Mouse (Mus musculus): ENCODE data around the gene Frzb. TPM values are rescaled to one million over a fixed set of nuclear protein-coding genes. Genes with fewer than 3 reads are reported as not detected.

Gene Frzb
- polyA plus RNA-seq, 1 experiment from 2014 or later, result 0.24 TPM

DNA sequence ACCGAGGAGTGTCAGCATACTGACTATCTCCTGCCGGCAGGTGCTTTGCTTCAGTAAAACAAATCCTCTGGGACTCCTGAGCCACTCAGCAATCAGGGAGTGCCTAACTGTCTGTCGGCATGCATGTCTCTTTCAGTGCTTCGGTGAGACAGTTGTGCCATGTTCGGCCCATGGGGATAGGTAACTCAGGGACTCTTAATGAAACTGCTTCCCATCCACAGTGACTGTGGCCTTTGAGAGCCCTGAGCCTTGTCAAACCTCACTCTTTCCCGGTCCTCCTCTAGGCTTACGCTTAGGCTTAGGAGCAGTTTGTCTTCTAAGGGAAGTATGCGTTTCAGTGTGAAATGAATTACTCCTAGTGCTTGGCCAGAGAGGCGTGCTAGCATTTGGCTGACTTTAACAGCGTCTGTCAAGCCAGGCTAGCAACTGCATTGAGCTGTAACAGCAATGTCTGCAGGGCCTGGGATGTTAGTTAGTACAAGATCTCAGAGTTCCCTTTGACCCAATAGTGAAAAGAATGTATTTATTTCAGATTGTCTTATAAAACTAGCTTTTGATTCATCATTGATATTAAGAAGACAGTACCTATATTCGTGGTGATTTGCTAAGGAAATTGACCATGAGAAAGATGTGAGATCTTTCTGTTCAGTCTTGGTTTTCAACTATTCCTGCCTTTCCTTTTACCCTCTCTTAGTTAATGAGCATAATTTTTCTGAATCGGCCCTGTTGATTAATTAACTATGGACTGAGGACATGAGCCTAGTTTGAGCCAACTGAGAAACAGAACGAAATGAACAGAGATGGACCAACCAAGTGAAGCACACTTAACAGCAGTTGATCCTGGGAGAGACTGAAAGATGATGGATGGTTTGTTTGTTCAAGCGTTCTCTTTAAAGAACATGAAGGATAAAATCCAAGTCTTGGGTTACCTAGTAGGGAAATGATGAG lies 2.7 kb downstream of the Frzb start:
- TF ChIP-seq EP300 (IDR thresholded peaks at IDR 0.05) (no peak), CTCF (IDR thresholded peaks at IDR 0.05) (no peak)
- DNase-seq (ENCODE audit: low spot score), result no peak
- no peak overlapping the region for H3K4me2 ChIP-seq (replicated peaks; ENCODE audit: low read depth, low read length)
- peaks cover 5% of the 10 kb centered on the region; the same call in 1 of the 2 replicates for H3K27me3 ChIP-seq (replicated peaks; ENCODE audit: insufficient read depth, low read length)
- H3K9ac ChIP-seq (replicated peaks; ENCODE audit: low read depth), result no peak overlapping the region
- no peak overlapping the region for H3K4me3 ChIP-seq (ENCODE audit: low read depth, low read length)
- 77% methylated on average over 14 of the region's 14 CpGs for WGBS
- no peak overlapping the region for H3K27ac ChIP-seq (ENCODE audit: low read length)
- no peaks in the 10 kb centered on the region for H3K36me3 ChIP-seq (ENCODE audit: insufficient read depth, low read length)
- H3K4me1 ChIP-seq (ENCODE audit: insufficient read depth, low read depth, low read length), result peaks cover 8% of the 10 kb centered on the region; the same call in 1 of the 2 replicates
- peaks cover 2% of the 10 kb centered on the region; the same call in 1 of the 2 replicates for H3K9me3 ChIP-seq (ENCODE audit: low read length)
- no peak for ATAC-seq

DNA sequence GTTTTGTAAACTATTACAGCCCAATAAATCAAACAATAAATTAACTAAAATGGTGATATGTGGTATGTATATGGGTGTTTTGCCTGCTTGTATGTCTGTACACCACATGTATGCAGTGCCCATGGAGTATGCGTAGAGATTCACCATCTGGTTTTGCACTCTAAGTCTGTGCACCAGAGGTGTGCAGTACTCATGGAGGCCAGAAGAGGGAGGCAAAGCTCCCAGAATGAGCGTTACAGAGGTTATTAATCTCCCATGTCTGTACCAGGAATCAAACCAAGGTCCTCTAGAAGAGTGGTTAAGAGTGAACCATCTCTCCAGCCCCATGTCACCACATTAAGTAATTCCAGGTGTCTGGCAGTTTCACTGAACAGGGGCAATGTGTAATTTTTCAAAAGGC lies 3.5 kb downstream of the Frzb start:
- H3K27me3 ChIP-seq (replicated peaks; ENCODE audit: insufficient read depth, low read length), result peaks cover 5% of the 10 kb centered on the region; the same call in 1 of the 2 replicates
- TF ChIP-seq EP300 (IDR thresholded peaks at IDR 0.05) (no peak), CTCF (IDR thresholded peaks at IDR 0.05) (peak; percentile 47)
- no peak overlapping the region for H3K4me2 ChIP-seq (replicated peaks; ENCODE audit: low read depth, low read length)
- ATAC-seq (no peak), DNase-seq (ENCODE audit: low spot score) (no peak)
- WGBS, result 93% methylated on average over 2 of the region's 2 CpGs
- peaks cover 8% of the 10 kb centered on the region; the same call in 1 of the 2 replicates for H3K4me1 ChIP-seq (ENCODE audit: insufficient read depth, low read depth, low read length)
- H3K9ac ChIP-seq (replicated peaks; ENCODE audit: low read depth), result no peak overlapping the region
- H3K9me3 ChIP-seq (ENCODE audit: low read length), result peaks cover 2% of the 10 kb centered on the region; the same call in 1 of the 2 replicates
- H3K27ac ChIP-seq (ENCODE audit: low read length), result no peak overlapping the region
- no peak overlapping the region for H3K4me3 ChIP-seq (ENCODE audit: low read depth, low read length)
- no peaks in the 10 kb centered on the region for H3K36me3 ChIP-seq (ENCODE audit: insufficient read depth, low read length)

DNA sequence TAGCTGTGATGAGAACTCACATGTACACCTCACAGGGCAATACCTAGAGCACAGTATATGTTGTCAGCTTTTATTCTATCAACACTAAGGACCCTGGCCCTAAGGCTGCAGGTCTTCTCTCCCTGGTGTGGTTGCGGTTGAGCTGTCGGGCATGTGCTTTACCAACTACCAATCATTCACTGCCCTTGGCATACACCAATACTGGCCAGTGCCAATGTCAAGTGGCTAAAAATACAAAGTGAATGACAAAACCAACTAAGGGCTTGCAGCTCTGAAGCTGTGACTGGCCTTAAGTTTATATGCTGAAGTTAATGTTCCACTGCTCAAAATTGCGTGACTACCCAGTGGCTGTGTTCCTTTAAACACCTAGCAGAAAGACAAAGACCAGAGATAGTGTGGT lies 6.0 kb downstream of the Frzb start:
- DNase-seq (ENCODE audit: low spot score), result no peak

DNA sequence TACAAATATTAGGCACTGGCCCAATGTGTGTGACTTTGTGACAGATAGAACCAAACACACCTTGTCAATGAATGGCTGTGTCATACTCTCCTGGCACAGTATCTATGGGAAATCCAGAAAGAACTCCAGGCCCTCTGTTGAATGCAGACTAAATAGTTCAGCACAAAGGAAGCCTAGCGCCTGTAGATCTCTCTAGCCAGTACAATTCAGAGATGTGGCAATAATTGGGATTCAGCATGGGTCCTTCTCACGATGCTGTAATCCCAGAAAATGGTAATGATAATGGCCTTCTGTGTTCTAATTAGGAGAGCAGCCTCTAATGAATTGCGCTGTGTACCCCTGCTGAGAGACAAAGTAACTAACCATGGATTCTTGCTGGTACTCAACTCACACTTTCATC lies 8.6 kb downstream of the Frzb start:
- H3K9ac ChIP-seq (replicated peaks; ENCODE audit: low read depth), result no peak overlapping the region
- DNase-seq (ENCODE audit: low spot score), result no peak
- H3K9me3 ChIP-seq (ENCODE audit: low read length), result no peaks in the 10 kb centered on the region
- H3K36me3 ChIP-seq (ENCODE audit: insufficient read depth, low read length), result no peaks in the 10 kb centered on the region
- no peak overlapping the region for H3K4me3 ChIP-seq (ENCODE audit: low read depth, low read length)
- ATAC-seq, result no peak
- 81% methylated on average over 3 of the region's 3 CpGs for WGBS
- H3K27ac ChIP-seq (ENCODE audit: low read length), result no peak overlapping the region
- no peaks in the 10 kb centered on the region for H3K4me1 ChIP-seq (ENCODE audit: insufficient read depth, low read depth, low read length)
- no peak for TF ChIP-seq EP300 (IDR thresholded peaks at IDR 0.05)
- TF ChIP-seq CTCF (IDR thresholded peaks at IDR 0.05), result no peak
- no peak overlapping the region for H3K4me2 ChIP-seq (replicated peaks; ENCODE audit: low read depth, low read length)
- no peaks in the 10 kb centered on the region for H3K27me3 ChIP-seq (replicated peaks; ENCODE audit: insufficient read depth, low read length)

More for the DNA sequence above, 6.0 kb downstream of the Frzb start:
- Histone ChIP-seq H3K9me3 (ENCODE audit: low read length) (peaks cover 2% of the 10 kb centered on the region; the same call in 1 of the 2 replicates), H3K27me3 (replicated peaks; ENCODE audit: insufficient read depth, low read length) (peaks cover 5% of the 10 kb centered on the region; the same call in 1 of the 2 replicates), H3K36me3 (ENCODE audit: insufficient read depth, low read length) (no peaks in the 10 kb centered on the region), H3K4me2 (replicated peaks; ENCODE audit: low read depth, low read length) (no peak overlapping the region), H3K4me3 (ENCODE audit: low read depth, low read length) (no peak overlapping the region), H3K4me1 (ENCODE audit: insufficient read depth, low read depth, low read length) (peaks cover 2% of the 10 kb centered on the region; the same call in 1 of the 2 replicates), H3K9ac (replicated peaks; ENCODE audit: low read depth) (no peak overlapping the region), H3K27ac (ENCODE audit: low read length) (no peak overlapping the region)
- TF ChIP-seq EP300 (IDR thresholded peaks at IDR 0.05), result no peak
- TF ChIP-seq CTCF (IDR thresholded peaks at IDR 0.05), result no peak
- WGBS, result 89% methylated on average over 3 of the region's 3 CpGs
- ATAC-seq, result no peak

DNA sequence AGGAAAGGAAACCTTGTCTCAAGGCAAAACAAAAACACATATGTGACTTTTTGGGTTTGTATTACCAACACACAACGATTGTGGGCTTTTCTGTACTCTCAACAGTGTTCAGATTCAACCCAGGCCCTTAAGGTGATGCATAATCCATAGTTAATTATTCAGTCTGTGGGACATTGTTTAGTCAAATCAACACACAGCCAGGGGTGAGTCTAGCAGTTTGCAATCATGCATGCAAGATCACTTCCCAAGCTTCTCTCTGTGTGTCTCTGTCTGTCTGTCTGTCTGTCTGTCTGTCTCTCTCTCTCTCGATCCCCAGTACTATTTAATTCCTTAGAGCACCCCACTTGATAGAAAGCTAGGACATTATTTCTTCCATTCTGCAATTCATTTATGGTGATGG lies 10.0 kb downstream of the Frzb start:
- TF ChIP-seq CTCF (IDR thresholded peaks at IDR 0.05), result no peak
- TF ChIP-seq EP300 (IDR thresholded peaks at IDR 0.05), result no peak

DNA sequence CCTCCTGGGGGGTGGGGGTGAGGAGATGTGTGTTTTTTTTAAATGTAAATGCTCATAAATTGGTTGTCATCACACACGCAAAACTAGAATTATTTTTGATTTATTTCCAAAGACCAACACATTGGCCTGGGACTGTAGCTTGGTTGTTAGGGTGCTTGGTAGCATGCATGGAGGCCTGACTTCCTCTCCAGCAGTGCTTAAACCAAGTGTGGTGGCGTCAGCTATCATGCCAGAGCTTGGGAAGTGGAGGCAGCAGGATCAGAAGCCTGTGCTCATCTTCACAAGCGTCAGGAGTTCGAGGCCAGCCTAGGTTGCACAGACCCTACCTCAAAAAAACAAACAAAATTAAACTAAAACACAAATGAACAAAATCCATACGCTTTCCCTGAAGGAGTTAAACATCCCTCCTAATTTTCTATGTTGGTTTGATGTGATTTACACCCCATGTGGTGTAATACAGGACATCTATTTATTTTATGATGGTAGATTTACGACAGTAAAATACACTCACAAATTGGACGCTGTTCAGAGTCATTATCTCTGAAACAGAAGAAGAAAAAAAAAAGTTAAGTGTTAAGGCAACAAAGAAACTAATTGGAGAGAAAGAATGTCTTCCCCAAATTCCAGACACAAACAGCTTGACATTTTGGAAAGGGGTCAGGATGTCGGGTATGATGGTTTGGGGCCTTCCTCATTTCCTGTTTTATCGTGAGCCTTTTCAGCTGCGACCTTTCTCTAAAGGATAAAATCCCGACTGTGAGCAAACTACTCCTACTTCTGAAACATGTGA lies 12.4 kb downstream of the Frzb start:
- H3K9me3 ChIP-seq (ENCODE audit: low read length), result no peaks in the 10 kb centered on the region
- H3K36me3 ChIP-seq (ENCODE audit: insufficient read depth, low read length), result no peaks in the 10 kb centered on the region
- no peak overlapping the region for H3K27ac ChIP-seq (ENCODE audit: low read length)
- TF ChIP-seq CTCF (IDR thresholded peaks at IDR 0.05) (no peak), EP300 (IDR thresholded peaks at IDR 0.05) (no peak)
- DNase-seq (ENCODE audit: low spot score) (no peak), ATAC-seq (no peak)
- WGBS, result 49% methylated on average over 11 of the region's 11 CpGs
- no peak overlapping the region for H3K9ac ChIP-seq (replicated peaks; ENCODE audit: low read depth)
- no peaks in the 10 kb centered on the region for H3K27me3 ChIP-seq (replicated peaks; ENCODE audit: insufficient read depth, low read length)
- no peak overlapping the region for H3K4me3 ChIP-seq (ENCODE audit: low read depth, low read length)
- H3K4me1 ChIP-seq (ENCODE audit: insufficient read depth, low read depth, low read length), result no peaks in the 10 kb centered on the region
- no peak overlapping the region for H3K4me2 ChIP-seq (replicated peaks; ENCODE audit: low read depth, low read length)

More for the DNA sequence above, 10.0 kb downstream of the Frzb start:
- 71% methylated on average over 2 of the region's 2 CpGs for WGBS
- H3K4me3 ChIP-seq (ENCODE audit: low read depth, low read length), result no peak overlapping the region
- no peaks in the 10 kb centered on the region for H3K36me3 ChIP-seq (ENCODE audit: insufficient read depth, low read length)
- H3K27ac ChIP-seq (ENCODE audit: low read length), result no peak overlapping the region
- no peak for ATAC-seq
- no peak overlapping the region for H3K4me2 ChIP-seq (replicated peaks; ENCODE audit: low read depth, low read length)
- no peak overlapping the region for H3K9ac ChIP-seq (replicated peaks; ENCODE audit: low read depth)
- no peaks in the 10 kb centered on the region for H3K27me3 ChIP-seq (replicated peaks; ENCODE audit: insufficient read depth, low read length)
- DNase-seq (ENCODE audit: low spot score), result no peak
- no peaks in the 10 kb centered on the region for H3K4me1 ChIP-seq (ENCODE audit: insufficient read depth, low read depth, low read length)
- no peaks in the 10 kb centered on the region for H3K9me3 ChIP-seq (ENCODE audit: low read length)
